Mouse (Mus musculus) cerebellum, adult 9-11 months (tissue): ENCODE measurements around the gene Tmem18.
A peak's percentile ranks its signal among the peaks of the same experiment; 100 is the strongest.

Source experiments
- DNase-seq: peaks from one replicate; pipeline ENCODE4 v3.0.0; 2022

Gene Tmem18

GRCm38 (mm10) chr12:30584356-30584740 lies at the start of gene Tmem18:
Tmem18 (plus strand) TSS chr12:30584426.
- peak; percentile 86 for DNase-seq

GRCm38 (mm10) chr12:30557349-30557748 lies 26.9 kb upstream of the Tmem18 start:
- no peak for DNase-seq

GRCm38 (mm10) chr12:30561411-30561810 lies 22.8 kb upstream of the Tmem18 start:
- no peak for DNase-seq

GRCm38 (mm10) chr12:30572075-30572474 lies 12.2 kb upstream of the Tmem18 start:
- no peak for DNase-seq

- DNase-seq: no peak
These were observed 8.3 kb upstream of the Tmem18 start for GRCm38 (mm10) chr12:30575952-30576351.

GRCm38 (mm10) chr12:30578019-30578418 lies 6.2 kb upstream of the Tmem18 start:
- DNase-seq: peak; percentile 38

GRCm38 (mm10) chr12:30581277-30581676 lies 2.9 kb upstream of the Tmem18 start:
- no peak for DNase-seq

GRCm38 (mm10) chr12:30583586-30584355 lies 455 bp upstream of the Tmem18 start:
- DNase-seq: no peak

- DNase-seq: no peak
These were observed 637 bp downstream of the Tmem18 start for GRCm38 (mm10) chr12:30584863-30585262.

GRCm38 (mm10) chr12:30591832-30592231 lies 7.6 kb downstream of the Tmem18 start:
- DNase-seq: no peak

GRCm38 (mm10) chr12:30596818-30597407 lies 12.7 kb downstream of the Tmem18 start:
- peak; percentile 43 for DNase-seq

- no peak for DNase-seq
These were observed 14.7 kb downstream of the Tmem18 start for GRCm38 (mm10) chr12:30598955-30599354.

- no peak for DNase-seq
These were observed 15.2 kb downstream of the Tmem18 start for GRCm38 (mm10) chr12:30599474-30599873.

- DNase-seq: no peak
These were observed 15.8 kb downstream of the Tmem18 start for GRCm38 (mm10) chr12:30599997-30600396.

GRCm38 (mm10) chr12:30604012-30604411 lies 19.8 kb downstream of the Tmem18 start:
- DNase-seq: no peak

- no peak for DNase-seq
These were observed 20.6 kb downstream of the Tmem18 start for GRCm38 (mm10) chr12:30604876-30605275.

- no peak for DNase-seq
These were observed 21.7 kb downstream of the Tmem18 start for GRCm38 (mm10) chr12:30605941-30606340.

- no peak for DNase-seq
These were observed 22.5 kb downstream of the Tmem18 start for GRCm38 (mm10) chr12:30606743-30607142.

- no peak for DNase-seq
These were observed 34.2 kb downstream of the Tmem18 start for GRCm38 (mm10) chr12:30618425-30618824.

GRCm38 (mm10) chr12:30628466-30628865 lies 44.2 kb downstream of the Tmem18 start:
- no peak for DNase-seq

GRCm38 (mm10) chr12:30634534-30634933 lies 50.3 kb downstream of the Tmem18 start:
- no peak for DNase-seq
